In genomic region chr7:137603039-137603438, GRCm38 (mm10) we compare ENCODE assay signal across 8 mouse cellular contexts.
DNase-seq lines count a peak whose midpoint lies in the region; TF ChIP-seq lines count a peak whose summit lies in the region.

No protein-coding gene starts in this region.

- 5% methylated on average over 8 of the region's 8 CpGs for WGBS in large intestine, adult 2 months
- 7% methylated on average over 8 of the region's 8 CpGs for WGBS in lung, adult 2 months

- TF ChIP-seq CTCF in lung, adult 2 months (IDR thresholded peaks at IDR 0.05; ENCODE audit: insufficient read depth, low read length) = peak; percentile 76

- H3K4me3 ChIP-seq in lung, adult 2 months (replicated peaks; ENCODE audit: extremely low read depth, low read depth, low read length) = no peak overlapping the region

- no peaks in the 10 kb centered on the region for H3K4me1 ChIP-seq in lung, adult 2 months (ENCODE audit: control insufficient read depth, insufficient read depth, low read length)

- peak; percentile 54 for DNase-seq in A20 (ENCODE audit: low read depth, low spot score)
- DNase-seq in adrenal gland, postnatal 10 days = peak; percentile 80
- peak; percentile 86 for DNase-seq in embryo, embryonic 11 days
- DNase-seq in heart, adult 9 months (ENCODE audit: low spot score in 2 of 2) = peak; percentile 31 to 35
- peak; percentile 16 for DNase-seq in large intestine, adult 2 months (ENCODE audit: low read depth, low spot score)
- DNase-seq in lung, adult 2 months = peak; percentile 38
- peak; percentile 57 for DNase-seq in ovary, postnatal 14 days (ENCODE audit: low spot score)
- peak; percentile 54 for DNase-seq in thymus, postnatal 14 days

- no peak for TF ChIP-seq POLR2A in lung, adult 2 months (IDR thresholded peaks at IDR 0.05; ENCODE audit: borderline replicate concordance, extremely low read depth, low read depth, low read length)

Comparison
In these comparisons a context has a peak if more than half of its experiments do, and no peak if none do; other contexts are left out.
1. DNase-seq: peak in every context shown above with its lines; median percentile 86 in embryo, embryonic 11 days; 80 in adrenal gland, postnatal 10 days; 57 in ovary, postnatal 14 days; 54 in A20; 54 in thymus, postnatal 14 days; 38 in lung, adult 2 months; 33 in heart, adult 9 months; 16 in large intestine, adult 2 months.